Mouse (Mus musculus) E14TG2a.4 (cell line): ENCODE results near the gene Zfp654.

Experiments
- CTCF ChIP-seq: conservative IDR thresholded peaks from 2 replicates; pipeline ENCODE4 v1.5.1; 2014; ENCODE audit warnings: low read length
- NANOG ChIP-seq: IDR thresholded peaks from 2 replicates; pipeline ENCODE4 v1.6.1; 2014; ENCODE audit warnings: borderline replicate concordance, low read length, mixed read lengths
- POU5F1 ChIP-seq: IDR thresholded peaks from 2 replicates; pipeline ENCODE4 v1.6.1; 2014; ENCODE audit warnings: low read length, borderline replicate concordance

DNA sequence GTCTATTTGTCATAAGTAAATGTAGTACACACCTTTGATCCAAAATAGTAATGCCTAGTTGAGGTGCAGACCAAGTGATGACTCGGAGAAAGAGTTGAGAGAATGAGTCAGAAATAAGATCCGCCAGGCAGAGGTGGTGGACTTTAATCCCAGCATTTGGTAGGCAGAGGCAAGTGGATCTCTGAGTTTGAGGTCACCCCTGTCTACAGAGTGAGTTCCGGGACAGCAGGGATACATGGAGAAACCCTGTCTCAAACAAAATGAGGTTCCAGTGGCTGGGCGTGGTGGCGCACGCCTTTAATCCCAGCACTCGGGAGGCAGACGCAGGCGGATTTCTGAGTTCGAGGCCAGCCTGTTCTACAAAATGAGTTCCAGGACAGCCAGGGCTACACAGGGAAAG, 23.9 kb upstream of the Zfp654 start:
- TF ChIP-seq CTCF: no peak
- TF ChIP-seq NANOG: no peak
- no peak for TF ChIP-seq POU5F1
